Mouse (Mus musculus) stomach, embryonic 14.5 days (tissue): ENCODE data around the gene Fam185a. TPM values are rescaled to one million over a fixed set of nuclear protein-coding genes. Genes with fewer than 3 reads are reported as not detected.

ENCODE experiments used
- ATAC-seq: fragments of 200-750 bp; cut with Nextera tagmentation; 2 replicates; pipeline ENCODE4 v1.8.0; 2017; ENCODE audit warnings: low read depth, moderate TSS enrichment; ENCODE audit not compliant: insufficient number of reproducible peaks, insufficient read depth, low FRiP score
- H3K27ac ChIP-seq: fragments of 300-500 bp; sonication (generic); 2 replicates; pipeline ENCODE4 v1.5.1; 2014; ENCODE audit warnings: mild to moderate bottlenecking, low read length, moderate library complexity, mixed read lengths
- H3K27me3 ChIP-seq: fragments of 300-500 bp; sonication (generic); 2 replicates; pipeline ENCODE4 v1.6.1; 2014; ENCODE audit warnings: low read length, control low read depth, mixed read lengths; ENCODE audit not compliant: control insufficient read depth, insufficient read depth
- H3K36me3 ChIP-seq: fragments of 300-500 bp; sonication (generic); 2 replicates; pipeline ENCODE4 v1.6.1; 2014; ENCODE audit warnings: mild to moderate bottlenecking, control low read depth, low read length, moderate library complexity, mixed read lengths; ENCODE audit not compliant: control insufficient read depth, insufficient read depth
- H3K4me1 ChIP-seq: fragments of 300-500 bp; sonication (generic); 2 replicates; pipeline ENCODE4 v1.6.1; 2014; ENCODE audit warnings: low read length, control low read depth, mixed read lengths; ENCODE audit not compliant: control insufficient read depth, insufficient read depth
- H3K4me2 ChIP-seq: fragments of 300-500 bp; sonication (generic); replicated peaks from 2 replicates; pipeline ENCODE4 v1.6.1; 2014; ENCODE audit warnings: low read depth, low read length, control low read depth
- H3K4me3 ChIP-seq: fragments of 300-500 bp; sonication (generic); 2 replicates; pipeline ENCODE4 v1.5.1; 2014; ENCODE audit warnings: low read depth, low read length, control low read depth
- H3K9ac ChIP-seq: fragments of 300-500 bp; sonication (generic); replicated peaks from 2 replicates; pipeline ENCODE4 v1.6.1; 2014; ENCODE audit warnings: low read depth, mild to moderate bottlenecking, control low read depth, low read length, moderate library complexity, mixed read lengths
- H3K9me3 ChIP-seq: fragments of 300-500 bp; sonication (generic); 2 replicates; pipeline ENCODE4 v1.6.1; 2016; ENCODE audit warnings: low read depth, low read length, control low read depth; ENCODE audit not compliant: control insufficient read depth
- WGBS: fragments of 180-500 bp; shearing (Covaris S2); extraction: QIAGEN DNeasy Blood & Tissue Kit; methylation state at CpG from one replicate; pipeline ENCODE4 v1.1.7; 2014; 5-methylcytosine and 5-hydroxymethylcytosine counted together
- polyA plus RNA-seq: library from polyadenylated mRNA; unstranded; fragments of >200 nt; fragmentation: Nextera tagmentation; extraction: Ambion mirVana; gene quantifications from 2 replicates; pipeline ENCODE4 v1.2.1, GENCODE M21; 2014

Fam185a gene
- polyA plus RNA-seq, 1 experiment from 2014 or later = 7.6 TPM

- no peaks in the 10 kb centered on the region for H3K27me3 ChIP-seq
- 57% methylated on average over 2 of the region's 2 CpGs for WGBS
- no peak overlapping the region; the same call in 1 of the 2 replicates for H3K27ac ChIP-seq
- no peaks in the 10 kb centered on the region for H3K36me3 ChIP-seq
- H3K9ac ChIP-seq = no peak overlapping the region
- peaks cover 12% of the 10 kb centered on the region; the same call in 1 of the 2 replicates for H3K4me1 ChIP-seq
- H3K4me3 ChIP-seq = no peak overlapping the region
- H3K4me2 ChIP-seq = no peak overlapping the region
- ATAC-seq = no peak
- no peaks in the 10 kb centered on the region for H3K9me3 ChIP-seq
Measured at GRCm38 (mm10) chr5:21500941-21501340, 76.2 kb downstream of the Fam185a start.

DNA sequence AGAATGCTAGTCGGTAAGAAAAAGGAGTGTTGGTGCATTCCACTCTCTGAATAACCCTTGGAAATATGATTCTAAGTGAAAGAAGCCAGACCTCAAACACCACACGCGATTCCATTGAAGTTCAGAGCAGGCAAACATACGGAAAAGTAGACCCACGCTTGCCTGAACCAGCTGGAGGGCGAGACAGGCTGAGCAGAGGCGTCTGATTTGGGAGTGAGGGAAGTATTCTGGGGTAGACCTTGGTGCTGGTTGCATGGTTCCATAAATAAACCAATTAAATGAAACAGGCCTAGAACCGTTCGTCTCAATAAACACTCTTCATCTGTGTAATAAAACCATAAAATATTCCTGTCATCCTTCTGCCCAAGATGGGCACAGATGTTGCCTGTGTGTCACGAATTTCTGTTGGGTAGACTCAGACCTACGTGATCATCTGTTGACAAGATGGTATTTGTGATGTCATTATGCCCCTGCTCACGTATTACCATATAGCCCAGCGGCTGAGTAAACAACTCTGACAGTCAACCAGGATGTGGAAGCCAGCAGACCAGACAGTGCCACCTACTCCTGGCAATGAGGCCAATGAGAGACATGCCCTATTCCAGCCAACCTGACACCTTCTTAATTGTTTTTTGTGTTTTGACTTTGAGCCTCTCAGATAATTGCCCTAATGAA is 78.3 kb downstream of the Fam185a start:
- no peak overlapping the region for H3K4me3 ChIP-seq
- no peak for ATAC-seq
- H3K9ac ChIP-seq = no peak overlapping the region
- H3K27ac ChIP-seq = no peak overlapping the region
- no peaks in the 10 kb centered on the region for H3K36me3 ChIP-seq
- no peaks in the 10 kb centered on the region for H3K9me3 ChIP-seq
- WGBS = 76% methylated on average over 13 of the region's 13 CpGs
- peaks cover 12% of the 10 kb centered on the region; the same call in 1 of the 2 replicates for H3K4me1 ChIP-seq
- H3K4me2 ChIP-seq = no peak overlapping the region
- no peaks in the 10 kb centered on the region for H3K27me3 ChIP-seq

GRCm38 (mm10) chr5:21505159-21505558 is 80.4 kb downstream of the Fam185a start:
- Histone ChIP-seq H3K4me3 (no peak overlapping the region), H3K27me3 (no peaks in the 10 kb centered on the region), H3K27ac (no peak overlapping the region), H3K9ac (no peak overlapping the region), H3K36me3 (no peaks in the 10 kb centered on the region), H3K4me2 (no peak overlapping the region), H3K9me3 (no peaks in the 10 kb centered on the region), H3K4me1 (peaks cover 7% of the 10 kb centered on the region; the same call in 1 of the 2 replicates)
- no peak for ATAC-seq
- 70% methylated on average over 8 of the region's 8 CpGs for WGBS

- no peaks in the 10 kb centered on the region for H3K9me3 ChIP-seq
- H3K4me2 ChIP-seq = no peak overlapping the region
- no peak overlapping the region for H3K27ac ChIP-seq
- no peak overlapping the region for H3K4me3 ChIP-seq
- H3K9ac ChIP-seq = no peak overlapping the region
- no peaks in the 10 kb centered on the region for H3K27me3 ChIP-seq
- WGBS = 63% methylated on average over 1 of the region's 1 CpGs
- H3K4me1 ChIP-seq = no peaks in the 10 kb centered on the region
- no peak for ATAC-seq
- H3K36me3 ChIP-seq = no peaks in the 10 kb centered on the region
Measured at GRCm38 (mm10) chr5:21506887-21507286, 82.1 kb downstream of the Fam185a start.

GRCm38 (mm10) chr5:21509801-21510200 is 85.0 kb downstream of the Fam185a start:
- Histone ChIP-seq H3K36me3 (no peaks in the 10 kb centered on the region), H3K4me3 (no peak overlapping the region), H3K27me3 (no peaks in the 10 kb centered on the region), H3K9ac (no peak overlapping the region), H3K4me2 (no peak overlapping the region), H3K27ac (no peak overlapping the region), H3K4me1 (no peaks in the 10 kb centered on the region), H3K9me3 (no peaks in the 10 kb centered on the region)
- 72% methylated on average over 4 of the region's 4 CpGs for WGBS
- ATAC-seq = no peak

- Histone ChIP-seq H3K4me1 (no peaks in the 10 kb centered on the region), H3K27ac (peak overlapping the region; percentile 21; the same call in 1 of the 2 replicates), H3K9ac (no peak overlapping the region), H3K27me3 (no peaks in the 10 kb centered on the region), H3K4me2 (no peak overlapping the region), H3K4me3 (no peak overlapping the region), H3K36me3 (no peaks in the 10 kb centered on the region), H3K9me3 (no peaks in the 10 kb centered on the region)
- 42% methylated on average over 10 of the region's 10 CpGs for WGBS
- ATAC-seq = peak; percentile 66; the same call in 1 of the 2 replicates
Measured at GRCm38 (mm10) chr5:21513363-21513762, 88.6 kb downstream of the Fam185a start.

DNA sequence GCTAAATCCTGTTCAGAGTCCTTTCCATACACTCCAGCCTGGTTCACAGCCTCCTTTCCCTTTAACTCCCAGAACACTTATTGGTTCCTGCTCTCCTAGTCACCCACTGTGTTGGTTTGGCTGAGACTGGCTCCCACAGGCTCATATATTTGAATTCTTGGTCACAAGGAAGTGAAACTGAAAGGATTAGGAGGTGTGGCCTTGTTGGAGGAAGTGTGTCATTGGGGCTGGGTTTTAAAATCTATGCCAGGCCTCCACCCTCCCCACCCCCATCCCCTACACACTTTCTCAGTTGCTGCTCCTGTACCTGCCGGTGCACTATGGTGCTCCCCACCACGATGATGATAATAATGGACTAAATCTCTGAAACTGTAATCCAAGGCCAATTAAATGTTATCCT is 92.8 kb downstream of the Fam185a start:
- no peak overlapping the region for H3K9ac ChIP-seq
- H3K36me3 ChIP-seq = no peaks in the 10 kb centered on the region
- no peak overlapping the region for H3K4me2 ChIP-seq
- no peaks in the 10 kb centered on the region for H3K9me3 ChIP-seq
- H3K27ac ChIP-seq = no peak overlapping the region
- no peaks in the 10 kb centered on the region for H3K4me1 ChIP-seq
- H3K27me3 ChIP-seq = no peaks in the 10 kb centered on the region
- WGBS = 98% methylated on average over 2 of the region's 2 CpGs
- no peak for ATAC-seq
- no peak overlapping the region for H3K4me3 ChIP-seq

DNA sequence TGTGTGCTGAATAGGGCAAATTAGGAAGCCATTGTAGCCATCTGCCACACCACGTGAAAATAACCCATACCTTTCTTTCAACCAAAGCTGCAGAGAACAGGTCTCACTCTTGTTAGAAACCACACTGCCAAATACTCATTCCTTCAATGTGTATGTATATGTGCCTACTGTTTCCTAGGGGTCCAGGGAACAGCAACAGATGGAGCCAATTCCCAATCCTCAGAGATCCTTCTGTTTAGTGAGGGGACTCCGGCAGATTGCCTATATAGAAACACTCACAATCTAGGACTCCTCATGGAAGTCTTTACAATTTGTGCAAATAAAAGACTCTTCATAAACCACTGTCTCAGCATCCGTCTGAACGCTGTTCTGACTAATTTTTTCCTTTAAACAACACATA is 93.4 kb downstream of the Fam185a start:
- no peak overlapping the region for H3K27ac ChIP-seq
- no peaks in the 10 kb centered on the region for H3K36me3 ChIP-seq
- no peaks in the 10 kb centered on the region for H3K27me3 ChIP-seq
- H3K9me3 ChIP-seq = no peaks in the 10 kb centered on the region
- no peak for ATAC-seq
- 70% methylated on average over 4 of the region's 4 CpGs for WGBS
- H3K4me2 ChIP-seq = no peak overlapping the region
- no peaks in the 10 kb centered on the region for H3K4me1 ChIP-seq
- H3K4me3 ChIP-seq = no peak overlapping the region
- H3K9ac ChIP-seq = no peak overlapping the region

DNA sequence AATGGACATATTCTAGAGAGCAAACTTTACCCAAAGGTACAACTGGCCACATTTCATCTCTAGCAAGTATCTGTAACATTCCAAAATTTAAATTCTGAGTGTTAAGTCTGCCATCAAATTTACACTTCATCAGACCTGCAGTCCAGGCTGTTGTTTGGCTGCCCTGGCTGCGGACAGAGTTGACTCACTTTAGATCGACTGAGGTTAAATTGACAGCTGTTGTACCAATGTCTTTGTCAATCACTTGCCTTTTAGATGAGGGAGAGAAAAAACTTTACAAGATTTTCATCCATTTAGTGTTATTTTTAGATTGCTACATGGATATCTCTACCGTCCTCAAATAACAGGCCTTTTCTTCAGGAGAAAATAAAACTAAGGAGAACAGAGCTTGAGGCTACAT is 94.4 kb downstream of the Fam185a start:
- Histone ChIP-seq H3K4me1 (no peaks in the 10 kb centered on the region), H3K27me3 (no peaks in the 10 kb centered on the region), H3K9me3 (no peaks in the 10 kb centered on the region), H3K36me3 (no peaks in the 10 kb centered on the region), H3K9ac (no peak overlapping the region), H3K27ac (no peak overlapping the region), H3K4me3 (no peak overlapping the region), H3K4me2 (no peak overlapping the region)
- 85% methylated on average over 3 of the region's 3 CpGs for WGBS
- ATAC-seq = no peak
